Mouse (Mus musculus) mouse embryonic stem cell (cell line): ENCODE measurements around the gene 4930451I11Rik.

Source experiments
- in situ Hi-C, 2 experiments: fragments of 300-500 bp; cut with MboI; formaldehyde crosslinking; loops; 1 replicate in 1 of 2; 3 replicates in 1 of 2; pipeline ENCODE4 v1.14.3; 2019 to 2020; ENCODE audit warnings: low sequenced_read_pairs in 2 of 2, low pct_unique_long_range_greater_than_20kb in 1 of 2, mixed read lengths in 1 of 2; ENCODE audit not compliant: unreplicated experiment in 1 of 2

Gene 4930451I11Rik

DNA sequence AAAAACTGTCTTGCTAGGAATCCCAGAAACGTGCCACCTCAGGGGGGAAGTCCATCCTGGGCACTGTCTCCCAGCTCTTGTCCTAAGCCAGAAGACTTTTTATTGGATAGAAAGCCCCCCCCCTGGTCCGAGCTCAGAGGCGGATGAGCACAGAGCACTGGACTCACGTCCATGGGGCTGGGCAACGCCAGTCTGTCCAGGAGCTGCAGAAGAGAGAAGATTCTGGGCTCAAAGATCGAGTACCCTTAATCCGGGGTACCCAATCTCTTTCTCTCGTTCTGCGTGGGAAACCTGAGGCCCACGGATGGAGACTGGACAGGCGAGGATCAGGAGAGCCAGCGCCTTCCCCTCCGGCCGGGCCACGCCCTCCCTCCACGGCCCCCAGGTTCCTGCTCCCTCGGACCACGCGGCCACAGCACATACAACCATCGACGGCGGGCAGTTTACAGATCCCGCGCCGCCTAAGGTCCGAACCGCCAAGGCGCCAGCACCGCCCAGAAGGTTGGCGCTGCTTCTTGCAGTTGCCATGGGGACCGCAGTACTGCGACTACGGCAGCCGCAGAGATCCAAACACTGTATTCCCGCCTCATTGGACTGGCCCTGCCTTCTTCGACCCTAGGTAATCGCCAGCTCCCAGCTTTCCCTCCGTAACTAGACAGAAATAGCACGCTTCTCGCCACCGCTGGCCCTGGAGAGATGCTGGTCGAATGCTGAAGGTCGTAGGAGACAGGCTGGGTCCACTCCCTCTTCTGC is 22.6 kb downstream of the 4930451I11Rik start:
- in situ Hi-C loops: no loop called here

- in situ Hi-C loops: no loop called here
Observed at GRCm38 (mm10) chr7:126807405-126807804, 24.0 kb downstream of the 4930451I11Rik start.

GRCm38 (mm10) chr7:126806956-126807355 is 24.5 kb downstream of the 4930451I11Rik start:
- in situ Hi-C loops: no loop called here

DNA sequence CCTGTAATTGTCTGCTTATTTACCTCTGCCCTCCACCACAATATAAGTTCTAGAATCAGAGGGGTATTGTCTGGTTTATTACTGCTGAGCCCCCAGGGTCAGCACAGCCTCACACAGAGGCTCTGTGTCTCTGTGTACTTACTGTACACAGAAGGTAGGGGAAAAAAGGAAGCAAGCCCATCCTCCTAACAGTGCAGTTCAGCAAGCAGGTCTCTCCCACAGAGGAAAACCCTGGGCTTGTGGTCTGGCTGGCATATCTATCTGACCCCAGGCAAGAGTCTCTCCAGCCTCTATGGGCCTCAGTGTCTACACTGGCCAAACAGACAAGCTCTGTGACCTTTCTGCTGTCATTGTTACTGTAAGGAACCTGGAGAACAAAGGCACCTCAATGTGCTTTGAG is 27.7 kb downstream of the 4930451I11Rik start:
- in situ Hi-C loops: no loop called here

GRCm38 (mm10) chr7:126803181-126803580 is 28.3 kb downstream of the 4930451I11Rik start:
- in situ Hi-C loops: no loop called here

GRCm38 (mm10) chr7:126802134-126802889 is 29.1 kb downstream of the 4930451I11Rik start:
- in situ Hi-C loops: no loop called here

- in situ Hi-C loops: no loop called here
Observed at GRCm38 (mm10) chr7:126801057-126801422, 30.4 kb downstream of the 4930451I11Rik start.

DNA sequence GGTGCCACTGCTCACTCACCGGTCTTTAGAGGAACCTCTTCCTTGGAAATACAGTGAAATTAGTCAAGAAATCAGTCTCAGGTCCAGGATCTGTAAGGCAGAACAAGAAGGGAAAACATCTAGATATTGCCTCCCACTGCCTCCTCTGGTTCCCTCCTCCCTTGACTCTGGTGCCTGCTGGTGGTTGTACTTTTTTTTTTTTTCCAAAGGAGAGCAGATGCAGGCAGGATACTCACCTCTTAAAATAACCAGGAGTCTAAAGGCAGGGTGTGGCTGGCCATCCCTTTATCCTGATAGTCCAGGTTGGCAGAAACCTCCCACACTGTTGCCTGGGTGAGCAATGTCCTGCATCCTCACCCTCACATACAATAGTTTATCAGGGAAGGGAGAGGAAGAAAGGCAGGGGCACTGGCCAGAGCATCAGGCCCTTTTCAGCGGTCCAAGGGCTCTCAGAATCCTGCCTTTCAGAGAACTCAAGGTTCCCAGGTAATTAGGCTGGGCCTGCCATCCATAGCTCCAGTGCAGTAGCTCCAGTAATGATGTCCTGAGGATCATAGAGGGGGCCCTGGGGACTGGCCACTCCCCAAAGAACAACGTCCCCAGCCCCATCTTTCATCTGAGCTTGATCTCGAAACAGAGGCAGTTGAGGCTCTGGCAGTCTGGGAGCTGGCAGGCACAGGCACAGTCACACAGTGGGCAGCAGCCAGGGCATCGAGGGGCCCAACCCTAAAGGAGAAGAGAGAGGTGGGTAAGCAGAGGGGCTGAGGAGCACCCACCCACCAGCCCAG is 31.0 kb downstream of the 4930451I11Rik start:
- in situ Hi-C loops: no loop called here

DNA sequence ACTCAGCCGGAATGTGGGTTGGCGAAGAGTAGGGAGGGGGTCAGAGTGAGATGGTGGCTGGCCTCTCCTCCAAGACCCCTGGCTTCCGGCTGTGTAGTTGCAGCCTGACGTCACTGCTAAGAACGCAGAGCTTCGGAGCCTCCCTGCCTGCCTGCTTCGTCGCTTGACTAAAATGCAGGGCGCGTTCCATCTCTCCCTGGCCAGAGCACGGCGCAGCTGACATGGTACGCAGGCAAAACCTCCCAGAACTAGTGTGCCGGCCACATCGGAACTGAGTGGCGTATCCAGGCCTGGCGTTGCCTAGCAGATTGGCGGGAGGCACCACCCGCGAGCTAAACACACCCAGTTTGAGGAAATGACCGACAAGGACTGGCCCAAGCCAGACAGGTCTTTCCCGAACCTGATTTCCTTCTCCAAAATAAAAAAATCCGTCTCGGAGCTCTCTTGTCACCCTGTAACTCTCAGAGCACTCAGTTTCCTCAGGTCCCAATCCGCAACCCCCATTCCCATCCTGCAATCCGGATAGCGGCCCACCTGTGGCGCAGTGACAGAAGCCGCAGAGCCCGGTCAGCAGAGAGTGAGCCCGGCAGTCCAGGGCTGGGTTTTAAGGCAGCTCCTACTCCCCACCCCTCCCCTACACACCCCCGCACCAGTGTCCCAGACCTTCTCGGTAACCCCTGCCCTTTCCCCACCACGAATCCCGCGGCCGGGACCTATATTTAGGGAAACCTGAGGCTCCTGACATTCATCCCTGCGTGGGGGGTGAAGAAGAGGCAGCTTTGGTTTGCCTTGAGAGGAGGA is 31.8 kb downstream of the 4930451I11Rik start:
- in situ Hi-C loops: no loop called here

DNA sequence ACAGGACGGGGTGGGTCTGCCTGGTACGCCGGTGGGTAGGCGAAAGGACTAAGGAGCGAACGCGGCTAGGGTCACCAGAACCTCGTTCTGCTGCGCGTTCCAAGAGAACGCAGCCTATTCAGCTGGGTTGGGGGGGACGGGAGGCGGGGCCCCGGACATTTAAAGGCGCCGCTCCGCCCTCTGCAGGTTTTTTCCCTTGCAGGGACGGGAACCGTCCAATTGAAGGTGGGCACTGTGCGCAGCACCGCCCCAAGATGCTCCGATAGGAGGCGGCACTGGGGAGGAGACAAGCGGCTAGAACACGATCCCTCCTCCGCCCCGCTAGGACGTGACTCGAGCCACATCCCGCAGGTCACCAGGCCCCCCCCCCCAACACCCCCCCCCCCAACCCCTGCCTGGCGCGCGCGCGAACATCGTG is 32.4 kb downstream of the 4930451I11Rik start:
- in situ Hi-C loops: no loop called here

DNA sequence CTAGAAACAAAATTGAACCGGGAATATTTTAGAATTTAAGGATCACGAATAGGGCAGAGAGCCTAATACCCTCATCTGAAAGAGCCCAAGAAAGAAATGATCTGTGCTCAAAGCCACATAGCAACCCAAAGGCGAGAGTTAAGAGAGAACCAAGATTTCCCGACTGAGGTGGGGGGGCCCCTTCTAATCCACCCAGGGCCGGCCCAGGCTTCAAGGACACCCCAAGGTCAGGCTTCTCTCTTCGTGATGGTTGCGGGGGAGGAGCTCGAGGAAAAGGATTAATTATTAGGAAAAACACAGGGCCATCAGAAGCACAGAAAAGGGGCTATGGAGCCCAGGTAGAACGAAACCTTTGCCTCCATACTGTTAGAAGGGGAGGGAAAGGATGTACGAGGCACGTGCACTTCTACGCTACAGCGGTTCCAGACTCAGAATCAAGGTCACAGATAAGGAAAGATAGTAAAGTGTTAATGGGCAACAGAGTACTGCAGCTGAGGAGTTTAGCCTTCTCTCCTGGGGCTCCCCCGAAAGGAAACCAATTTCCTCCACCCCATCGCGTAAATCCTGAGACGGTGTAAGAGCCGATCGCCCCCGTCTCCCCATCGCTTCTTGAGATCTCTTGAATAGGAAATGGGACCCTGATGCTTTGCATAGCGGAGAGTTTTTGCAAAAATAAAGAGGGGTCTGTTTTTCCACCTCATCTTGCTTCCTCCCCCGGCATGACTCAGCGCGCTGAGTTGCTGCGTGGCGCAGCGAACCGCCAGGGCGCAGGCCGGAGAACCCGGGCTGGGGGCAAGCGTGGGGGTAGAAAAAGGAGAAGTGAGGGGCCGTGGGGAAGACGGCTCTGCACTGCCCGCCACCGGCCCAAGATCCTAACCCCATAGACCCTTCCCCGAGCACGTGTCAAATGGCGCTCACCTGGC is 33.1 kb downstream of the 4930451I11Rik start:
- in situ Hi-C loops: no loop called here

- in situ Hi-C loops: no loop called here
Observed at GRCm38 (mm10) chr7:126797411-126798126, 33.9 kb downstream of the 4930451I11Rik start, which contains the start of gene Fam57b. Fam57b (plus strand) TSS chr7:126797668.

GRCm38 (mm10) chr7:126796350-126796932 is 35.0 kb downstream of the 4930451I11Rik start:
- in situ Hi-C loops: no loop called here

DNA sequence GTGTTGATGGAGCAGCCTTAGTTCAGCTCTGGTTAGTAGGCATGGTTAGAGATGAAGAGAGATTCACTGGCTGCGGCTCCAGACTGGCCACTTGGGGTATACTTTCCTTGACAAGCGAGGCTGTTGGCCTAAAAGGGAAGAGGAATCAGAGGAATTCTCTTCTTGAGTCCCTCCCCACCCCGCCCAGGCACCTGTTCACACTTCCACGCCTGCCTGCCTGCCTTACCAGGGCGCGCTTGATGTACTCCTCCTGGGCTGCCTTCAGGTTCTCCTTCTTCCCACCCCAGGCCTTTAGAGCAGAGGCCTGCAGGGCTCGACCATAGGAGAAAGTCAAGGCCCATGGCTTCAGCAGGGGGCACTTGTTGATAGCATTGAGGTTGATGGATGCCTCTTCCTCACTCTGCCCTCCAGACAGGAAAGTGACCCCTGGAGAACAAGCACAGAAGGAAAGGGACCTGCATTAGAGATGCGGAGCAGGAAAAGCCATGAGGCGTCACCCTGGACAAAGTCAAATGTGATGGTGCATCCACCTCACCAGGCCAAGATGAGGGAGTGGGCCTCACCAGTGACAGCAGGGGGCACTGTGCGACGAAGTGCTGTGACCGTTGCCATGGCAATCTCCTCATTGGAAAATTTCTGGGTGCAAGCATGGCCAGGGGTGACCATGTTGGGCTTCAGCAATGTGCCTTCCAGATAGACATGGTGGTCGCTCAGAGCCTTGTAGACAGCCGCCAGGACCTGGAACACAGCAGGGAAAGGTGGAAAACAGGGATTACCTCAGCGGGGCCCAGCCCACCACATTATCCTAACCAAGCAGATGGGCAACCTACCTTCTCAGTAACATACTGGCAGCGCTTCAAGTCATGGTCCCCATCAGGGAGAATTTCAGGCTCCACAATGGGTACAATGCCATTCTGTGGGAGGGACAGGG is 35.8 kb downstream of the 4930451I11Rik start:
- in situ Hi-C loops: no loop called here

GRCm38 (mm10) chr7:126794271-126794605 is 37.2 kb downstream of the 4930451I11Rik start:
- in situ Hi-C loops: no loop called here
